Mouse (Mus musculus) erythroblast, embryonic 14.5 days (primary cell): ENCODE results near the gene Ankdd1b.

Experiments used
- GATA1 ChIP-seq: IDR thresholded peaks from 2 replicates; pipeline ENCODE4 v1.6.1; 2012; ENCODE audit warnings: low read length, inconsistent platforms, mixed read lengths
- TAL1 ChIP-seq: IDR thresholded peaks from 3 replicates; pipeline ENCODE4 v1.6.1; 2012; ENCODE audit warnings: low read length, inconsistent platforms, mixed read lengths

- TF ChIP-seq GATA1 (no peak), TAL1 (no peak)
Measured at GRCm38 (mm10) chr13:96414384-96414783, 56.6 kb downstream of the Ankdd1b start.
